Mouse (Mus musculus): ENCODE measurements at regions not wholly inside any gene's neighbourhood (a gene's known extent, or its start where the extent isn't known, plus 50 kb on each side); places are given as distances from the start of the nearest gene placed in this dataset.

GRCm38 (mm10) chr11:64579826-64580225 is 143.4 kb upstream of the F930015N05Rik start:
- no peak for DNase-seq (ENCODE audit: low spot score in 2 of 2)

DNA sequence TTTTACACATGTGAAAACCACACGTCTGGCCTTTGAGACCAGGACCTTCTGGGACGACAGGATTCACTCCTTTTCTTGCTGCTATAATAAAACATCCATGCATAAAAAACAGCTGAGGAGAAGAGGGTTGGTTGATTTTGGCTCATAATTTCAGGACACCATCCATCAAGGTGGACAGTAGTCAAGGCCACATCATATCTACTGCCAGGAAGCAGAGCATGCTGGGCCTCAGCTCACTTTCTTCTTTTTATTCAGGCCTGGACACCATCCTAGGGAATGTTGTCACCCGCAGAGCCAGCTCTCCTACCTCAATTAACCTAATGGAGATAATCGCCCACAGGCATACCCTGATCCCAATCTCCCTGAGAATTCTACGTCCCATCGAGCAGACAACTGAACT is 149.6 kb upstream of the F930015N05Rik start:
- DNase-seq (ENCODE audit: low spot score in 2 of 2), result no peak

DNA sequence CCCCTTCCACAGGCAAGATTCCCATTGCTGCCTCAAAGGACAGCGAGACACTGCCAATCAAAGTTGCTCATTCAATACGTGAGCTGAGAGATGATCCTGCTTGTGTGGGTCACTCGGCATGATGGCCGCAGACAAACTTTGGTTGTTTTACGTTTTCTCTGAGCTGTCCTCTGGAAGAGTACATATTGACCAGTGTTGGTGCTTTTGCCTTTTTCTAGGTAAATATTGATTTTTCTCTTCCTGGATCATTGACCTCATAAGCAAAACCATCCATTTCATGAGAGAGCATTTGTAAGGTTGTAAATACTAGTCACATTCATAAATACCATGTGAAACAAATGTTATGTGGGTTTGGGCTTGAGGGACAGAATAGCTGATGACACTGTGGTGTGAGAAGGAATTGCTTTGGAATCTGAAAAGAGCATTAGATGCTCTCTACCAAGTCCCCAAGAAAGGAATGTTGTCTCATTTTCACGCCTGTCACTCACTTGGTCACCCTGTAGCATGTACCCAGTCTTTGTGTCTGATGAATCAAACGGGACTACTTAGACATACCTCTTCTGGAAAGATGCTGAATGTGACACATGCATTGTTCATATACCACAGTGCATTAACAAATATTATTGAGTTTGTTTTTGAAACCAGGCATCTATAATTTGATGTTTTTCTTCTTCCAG is 150.7 kb upstream of the F930015N05Rik start:
- no peak for DNase-seq (ENCODE audit: low spot score in 2 of 2)

- no peak for DNase-seq (ENCODE audit: low spot score in 2 of 2)
Measured at GRCm38 (mm10) chr11:64587751-64588600, 151.5 kb upstream of the F930015N05Rik start.

GRCm38 (mm10) chr11:64588601-64588989 is 152.1 kb upstream of the F930015N05Rik start:
- DNase-seq (ENCODE audit: low spot score in 2 of 2), result no peak

GRCm38 (mm10) chr11:64589026-64589425 is 152.6 kb upstream of the F930015N05Rik start:
- no peak for DNase-seq (ENCODE audit: low spot score in 2 of 2)

DNA sequence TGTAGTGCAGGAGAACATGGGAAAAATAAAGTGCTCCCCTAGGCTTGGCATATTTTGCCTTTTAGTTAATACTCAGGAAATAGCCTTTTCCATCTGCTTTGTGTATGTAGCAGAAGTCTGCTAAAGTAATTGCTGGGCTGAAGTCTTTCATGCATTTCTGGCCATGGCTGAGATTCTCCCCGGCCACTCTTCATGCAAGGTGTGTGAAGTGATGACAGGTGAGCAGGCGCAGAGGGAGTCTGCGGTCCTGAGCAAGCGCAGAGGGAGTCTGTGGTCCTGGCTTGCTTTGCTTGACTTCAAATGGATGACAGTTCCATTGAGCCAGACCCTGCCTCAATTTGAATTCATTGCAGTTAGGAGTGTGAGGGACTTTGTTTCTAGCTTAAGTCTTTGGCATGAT is 153.6 kb upstream of the F930015N05Rik start:
- no peak for DNase-seq (ENCODE audit: low spot score in 2 of 2)

DNA sequence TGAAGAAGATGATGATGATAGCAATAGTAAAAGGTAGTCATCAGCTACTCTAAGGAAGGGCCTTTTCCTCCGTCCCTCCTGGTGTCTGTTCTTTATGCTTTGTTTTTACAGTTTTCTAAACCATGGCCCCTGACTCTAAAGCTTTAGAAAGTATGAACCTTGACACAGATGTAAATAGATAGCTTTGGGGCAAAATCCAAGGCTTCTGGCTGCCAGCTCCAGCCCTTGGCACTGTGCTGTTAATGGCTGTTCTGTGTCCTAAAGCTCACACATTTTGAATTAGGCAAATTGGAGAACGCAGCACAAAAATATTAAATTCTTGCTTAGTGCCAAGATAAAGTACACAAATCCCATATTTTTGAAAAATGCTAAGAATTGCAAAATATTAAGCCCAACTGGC is 155.8 kb upstream of the F930015N05Rik start:
- no peak for DNase-seq (ENCODE audit: low spot score in 2 of 2)

GRCm38 (mm10) chr11:64597305-64597704 is 160.9 kb upstream of the F930015N05Rik start:
- DNase-seq (ENCODE audit: low spot score in 2 of 2), result no peak

DNA sequence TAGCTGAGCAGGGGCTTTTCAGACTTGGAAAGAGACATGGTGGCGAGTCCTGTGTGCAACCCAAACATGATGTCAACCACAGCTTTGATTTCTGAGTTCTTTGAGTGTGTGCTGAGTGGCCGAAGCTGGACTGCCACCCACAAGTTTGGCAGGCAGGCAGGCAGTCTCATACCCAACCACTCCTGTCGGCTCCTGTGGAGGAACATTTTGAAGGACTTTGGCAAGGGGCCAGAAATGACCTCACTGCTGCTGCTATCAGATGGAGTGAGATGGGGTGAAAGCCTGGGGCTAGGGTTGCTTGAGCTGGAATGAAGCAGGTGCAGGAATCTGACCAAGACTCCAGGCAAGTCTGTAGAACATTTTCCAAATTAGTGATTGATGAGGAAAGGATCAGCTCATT is 162.7 kb upstream of the F930015N05Rik start:
- no peak for DNase-seq (ENCODE audit: low spot score in 2 of 2)

GRCm38 (mm10) chr11:64600201-64601102 is 164.0 kb upstream of the F930015N05Rik start:
- DNase-seq (ENCODE audit: low spot score in 2 of 2), result peak; percentile 21 to 22

DNA sequence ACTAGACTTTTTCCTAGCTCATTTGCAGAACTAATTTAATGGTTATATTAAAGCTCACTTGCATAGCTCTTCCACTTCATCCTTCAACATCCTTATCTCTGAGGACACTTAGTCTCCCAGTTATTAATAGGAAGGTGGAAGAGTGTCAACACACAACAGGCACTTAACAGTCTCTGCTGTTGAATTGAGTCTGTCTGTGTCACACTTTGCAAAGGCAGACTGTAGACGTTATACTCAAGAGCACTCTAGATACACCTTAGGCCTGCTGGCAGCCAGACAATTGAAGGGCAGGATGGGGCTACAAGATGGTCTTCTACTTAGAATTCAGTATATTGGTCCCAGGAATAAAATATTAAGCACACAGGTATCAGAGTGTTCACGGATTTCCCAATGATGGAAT is 172.6 kb upstream of the F930015N05Rik start:
- no peak for DNase-seq (ENCODE audit: low spot score in 2 of 2)

GRCm38 (mm10) chr11:64610724-64611123 is 174.3 kb upstream of the F930015N05Rik start:
- no peak for DNase-seq (ENCODE audit: low spot score in 2 of 2)

- no peak for DNase-seq (ENCODE audit: low spot score in 2 of 2)
Measured at GRCm38 (mm10) chr11:64615140-64615539, 178.7 kb upstream of the F930015N05Rik start.

GRCm38 (mm10) chr11:64618631-64619385 is 182.4 kb upstream of the F930015N05Rik start:
- DNase-seq (ENCODE audit: low spot score in 2 of 2), result no peak

DNA sequence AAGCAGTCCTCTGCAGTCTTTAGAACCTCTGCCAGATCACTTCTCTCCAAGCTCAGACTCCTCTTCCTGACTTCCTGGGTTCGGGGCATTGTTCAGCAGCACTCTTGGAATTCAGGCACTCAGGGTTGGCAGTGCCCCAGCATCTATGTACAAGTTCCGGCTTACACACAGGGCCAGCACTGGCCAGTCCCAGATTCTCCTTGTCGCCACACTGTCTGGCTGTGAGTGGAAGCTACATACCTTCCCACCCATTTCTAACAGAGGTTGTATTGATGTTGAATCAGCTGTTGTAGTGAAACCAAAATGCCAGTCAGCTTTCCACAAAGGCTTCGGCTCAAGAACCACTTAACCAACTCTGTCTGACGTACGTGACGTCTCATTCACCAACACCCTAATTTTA is 190.7 kb upstream of the F930015N05Rik start:
- DNase-seq (ENCODE audit: low spot score in 2 of 2), result no peak

DNA sequence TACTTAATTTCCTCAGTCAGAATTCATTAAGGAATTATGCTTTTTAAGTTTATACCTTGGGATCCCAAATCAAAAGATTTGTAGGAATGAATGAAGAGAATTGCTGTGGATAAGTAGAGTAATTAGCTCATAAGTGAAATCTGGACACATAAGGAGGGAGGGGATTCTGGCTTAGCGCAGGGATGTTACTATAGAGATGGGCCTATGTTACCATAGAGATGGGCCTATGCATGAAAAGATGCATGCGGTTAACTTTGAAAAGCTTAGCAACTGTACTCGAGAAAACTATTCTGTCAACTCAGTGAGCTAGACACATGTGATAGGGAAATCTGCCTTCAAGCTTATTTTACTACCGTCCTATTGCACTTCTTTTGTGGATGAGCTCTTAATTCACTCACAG is 204.5 kb upstream of the F930015N05Rik start:
- DNase-seq (ENCODE audit: low spot score in 2 of 2), result no peak

DNA sequence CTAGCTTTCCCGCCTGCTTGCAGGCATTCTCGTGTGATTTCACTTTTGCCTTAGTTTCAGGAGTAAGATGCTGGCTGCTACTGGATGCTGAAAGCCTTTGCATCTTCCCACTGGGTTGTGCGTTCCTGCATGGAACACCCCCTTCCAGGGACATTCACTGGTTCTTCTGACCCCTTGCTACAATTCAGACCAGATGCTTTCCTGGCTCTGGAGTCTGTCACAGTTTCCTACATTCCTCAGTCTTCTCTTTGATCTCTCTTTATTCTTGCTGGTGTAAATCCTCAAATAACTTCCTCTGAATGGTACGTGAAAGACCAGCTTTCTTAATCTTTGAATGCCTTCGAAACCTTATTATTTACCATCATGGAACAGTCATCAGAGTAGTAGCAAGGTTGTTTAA is 206.7 kb upstream of the F930015N05Rik start:
- no peak for DNase-seq (ENCODE audit: low spot score in 2 of 2)

DNA sequence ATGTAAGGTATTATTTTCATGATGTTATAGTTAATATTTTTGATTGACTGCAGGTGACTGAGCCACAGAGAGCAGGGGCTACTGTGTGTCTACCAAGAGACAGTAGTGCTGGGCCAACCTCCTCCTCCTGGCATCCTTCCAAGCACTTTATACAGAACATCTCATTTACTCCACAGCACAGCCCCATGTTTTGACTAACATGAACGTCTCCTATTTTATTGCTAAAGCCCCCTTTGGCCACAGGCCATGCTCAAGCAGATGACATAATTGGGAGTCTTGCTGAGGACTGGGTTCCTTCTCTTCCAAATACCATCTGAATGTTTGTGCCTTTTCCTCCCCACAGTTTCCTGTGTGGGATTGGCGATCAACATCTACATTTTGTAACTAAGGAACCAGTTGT is 211.5 kb upstream of the F930015N05Rik start:
- DNase-seq (ENCODE audit: low spot score in 2 of 2), result peak; percentile 11 to 14

GRCm38 (mm10) chr11:64650571-64651282 is 214.3 kb upstream of the F930015N05Rik start:
- DNase-seq (ENCODE audit: low spot score in 2 of 2), result no peak

- no peak for DNase-seq (ENCODE audit: low spot score in 2 of 2)
Measured at GRCm38 (mm10) chr11:64652811-64653210, 216.4 kb upstream of the F930015N05Rik start.

Data from frontal cortex, postnatal 10 days (tissue).